Mouse (Mus musculus) embryonic facial prominence, embryonic 12.5 days (tissue): ENCODE measurements around the gene Gm49630. TPM values are rescaled to one million over a fixed set of nuclear protein-coding genes. Genes with fewer than 3 reads are reported as not detected.

Source experiments
- polyA plus RNA-seq: library from polyadenylated mRNA; unstranded; fragments of >200 nt; fragmentation: Nextera tagmentation; extraction: Ambion mirVana; gene quantifications from 2 replicates; pipeline ENCODE4 v1.2.1, GENCODE M21; 2016

The Gm49630 gene
- polyA plus RNA-seq, 1 experiment from 2014 or later = not detected

Other genes with a start within 250 kb of the Gm49630 start
- 24.6 and 24.8 TPM in 2 replicates for gene Rps6ka2, start 201.9 kb downstream of the Gm49630 start, polyA plus RNA-seq
- not detected in 2 replicates for gene Tcp10a, start 47.3 kb downstream of the Gm49630 start, polyA plus RNA-seq
- gene Ttll2, start 19.3 kb downstream of the Gm49630 start, polyA plus RNA-seq = not detected in 2 replicates
- gene Unc93a2, start 13.5 kb upstream of the Gm49630 start, polyA plus RNA-seq = not detected in 2 replicates